Mouse (Mus musculus) small intestine, adult 2 months (tissue): ENCODE data around the gene Map3k1. TPM values are rescaled to one million over a fixed set of nuclear protein-coding genes. Genes with fewer than 3 reads are reported as not detected.

Source experiments
- H3K27ac ChIP-seq: fragments of 200-500 bp; 2 replicates; pipeline ENCODE4 v1.5.1; 2012; ENCODE audit warnings: low read depth, low read length, control low read depth, inconsistent platforms; ENCODE audit not compliant: insufficient read depth
- H3K27me3 ChIP-seq: fragments of 200-500 bp; 2 replicates; pipeline ENCODE4 v1.6.1; 2012; ENCODE audit warnings: mild to moderate bottlenecking, moderate library complexity, low read length, inconsistent platforms; ENCODE audit not compliant: control insufficient read depth, insufficient read depth
- H3K36me3 ChIP-seq: fragments of 200-500 bp; 2 replicates; pipeline ENCODE4 v1.6.1; 2012; ENCODE audit warnings: mild to moderate bottlenecking, low read length, control low read depth, inconsistent platforms; ENCODE audit not compliant: control insufficient read depth, insufficient read depth
- H3K4me1 ChIP-seq: fragments of 200-500 bp; 2 replicates; pipeline ENCODE4 v1.6.1; 2012; ENCODE audit warnings: low read length, inconsistent platforms, mixed read lengths; ENCODE audit not compliant: control insufficient read depth, insufficient read depth, insufficient read length
- H3K4me3 ChIP-seq: fragments of 200-500 bp; 2 replicates; pipeline ENCODE4 v1.5.1; 2012; ENCODE audit warnings: low read depth, mild to moderate bottlenecking, control low read depth, inconsistent platforms, low read length, moderate library complexity
- CTCF ChIP-seq: fragments of 200-500 bp; IDR thresholded peaks from 2 replicates; pipeline ENCODE4 v1.5.1; 2012; ENCODE audit warnings: low read depth, mild to moderate bottlenecking, control low read depth, inconsistent platforms, low read length, moderate library complexity, mixed read lengths; ENCODE audit not compliant: insufficient replicate concordance, insufficient read length; ENCODE audit errors: extremely low read depth
- POLR2A ChIP-seq: fragments of 200-500 bp; IDR thresholded peaks from 2 replicates; pipeline ENCODE4 v1.6.1; 2012; ENCODE audit warnings: low read depth, mild to moderate bottlenecking, control low read depth, inconsistent platforms, low read length, moderate library complexity
- WGBS: fragments of 180-500 bp; shearing (Covaris S2); methylation state at CpG from one replicate; pipeline ENCODE4 v1.1.7; 2018; 5-methylcytosine and 5-hydroxymethylcytosine counted together
- polyA plus RNA-seq: library from polyadenylated mRNA; depleted of rRNA; stranded (reverse); fragments of >200 nt; gene quantifications from 2 replicates; pipeline ENCODE4 v1.2.3, GENCODE M21; 2012

The Map3k1 gene
- polyA plus RNA-seq, 1 experiment = 15.0 TPM

DNA sequence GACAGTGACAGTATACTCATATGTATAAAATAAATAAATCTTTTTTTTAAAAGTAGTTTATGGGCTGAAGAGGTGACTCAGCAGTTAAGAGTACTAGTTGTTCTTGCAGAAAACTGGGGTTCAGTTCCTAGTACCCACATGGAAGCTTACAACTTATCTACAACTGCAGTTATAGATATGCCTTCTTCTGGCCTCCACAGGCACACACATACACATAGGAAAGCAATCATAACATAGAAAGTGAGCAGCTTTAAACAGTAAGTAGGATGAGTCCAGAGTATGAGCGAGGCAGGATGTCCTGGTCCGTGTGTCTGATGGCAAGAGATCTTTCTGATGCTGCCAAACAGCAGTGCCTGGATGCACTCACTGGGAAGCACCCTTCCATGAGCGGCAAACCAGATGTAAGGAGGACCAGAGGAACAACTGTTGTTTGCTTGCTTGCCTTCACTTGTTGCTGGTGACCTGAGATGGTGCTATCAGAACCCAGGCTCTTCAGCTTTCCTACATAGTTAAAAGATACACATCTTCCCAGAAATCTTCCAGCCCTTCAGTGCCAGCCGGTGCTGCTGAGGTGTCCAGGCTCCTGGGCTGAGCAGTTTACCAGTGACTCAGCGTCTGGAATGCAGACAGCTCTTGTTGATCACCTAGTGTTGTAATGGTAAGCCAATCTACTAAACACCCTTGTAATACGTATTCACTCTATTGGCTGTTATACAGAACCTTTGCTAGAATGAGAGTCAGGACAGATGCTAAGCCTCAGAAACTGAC is 64.4 kb downstream of the Map3k1 start:
- peaks cover 18% of the 10 kb centered on the region for H3K36me3 ChIP-seq
- 72% methylated on average over 6 of the region's 6 CpGs for WGBS
- H3K4me3 ChIP-seq = no peak overlapping the region
- no peak overlapping the region for H3K27ac ChIP-seq
- no peaks in the 10 kb centered on the region for H3K27me3 ChIP-seq
- TF ChIP-seq CTCF (no peak), POLR2A (no peak)
- no peaks in the 10 kb centered on the region for H3K4me1 ChIP-seq

DNA sequence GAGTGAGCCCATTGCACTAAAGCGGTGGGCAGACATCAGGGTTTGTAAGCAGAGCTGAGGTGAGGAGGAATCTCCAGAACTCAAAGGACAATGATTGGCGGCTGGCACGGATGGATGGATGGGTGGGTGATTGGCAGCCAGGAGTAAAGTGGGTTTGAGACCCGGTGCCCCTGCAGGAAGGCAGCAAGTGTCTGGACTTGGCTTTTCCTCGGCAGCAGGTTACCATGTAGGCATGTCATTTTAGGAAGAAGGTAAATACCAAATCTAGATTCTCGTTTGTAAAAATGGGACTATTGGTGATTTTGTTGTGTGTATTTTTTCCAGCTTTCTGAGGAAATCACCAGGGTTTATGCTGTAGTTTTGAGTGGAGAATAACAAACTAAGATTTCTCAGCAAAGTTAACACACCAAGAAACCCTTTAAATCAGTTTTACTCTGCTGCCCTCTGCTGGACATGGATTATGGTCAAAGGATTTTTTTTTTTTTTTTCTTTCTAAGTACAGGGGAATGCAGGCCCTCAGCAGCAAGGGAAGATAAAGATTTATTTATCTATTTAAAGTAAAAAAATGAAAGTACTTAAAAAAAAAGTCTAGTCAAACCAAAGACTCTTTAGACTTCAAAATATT is 66.7 kb downstream of the Map3k1 start:
- Histone ChIP-seq H3K4me1 (no peaks in the 10 kb centered on the region), H3K36me3 (peaks cover 6% of the 10 kb centered on the region), H3K4me3 (no peak overlapping the region), H3K27me3 (no peaks in the 10 kb centered on the region), H3K27ac (no peak overlapping the region)
- TF ChIP-seq POLR2A (no peak), CTCF (no peak; the same call in 1 of the 2 replicates)
- WGBS = 61% methylated on average over 6 of the region's 6 CpGs

DNA sequence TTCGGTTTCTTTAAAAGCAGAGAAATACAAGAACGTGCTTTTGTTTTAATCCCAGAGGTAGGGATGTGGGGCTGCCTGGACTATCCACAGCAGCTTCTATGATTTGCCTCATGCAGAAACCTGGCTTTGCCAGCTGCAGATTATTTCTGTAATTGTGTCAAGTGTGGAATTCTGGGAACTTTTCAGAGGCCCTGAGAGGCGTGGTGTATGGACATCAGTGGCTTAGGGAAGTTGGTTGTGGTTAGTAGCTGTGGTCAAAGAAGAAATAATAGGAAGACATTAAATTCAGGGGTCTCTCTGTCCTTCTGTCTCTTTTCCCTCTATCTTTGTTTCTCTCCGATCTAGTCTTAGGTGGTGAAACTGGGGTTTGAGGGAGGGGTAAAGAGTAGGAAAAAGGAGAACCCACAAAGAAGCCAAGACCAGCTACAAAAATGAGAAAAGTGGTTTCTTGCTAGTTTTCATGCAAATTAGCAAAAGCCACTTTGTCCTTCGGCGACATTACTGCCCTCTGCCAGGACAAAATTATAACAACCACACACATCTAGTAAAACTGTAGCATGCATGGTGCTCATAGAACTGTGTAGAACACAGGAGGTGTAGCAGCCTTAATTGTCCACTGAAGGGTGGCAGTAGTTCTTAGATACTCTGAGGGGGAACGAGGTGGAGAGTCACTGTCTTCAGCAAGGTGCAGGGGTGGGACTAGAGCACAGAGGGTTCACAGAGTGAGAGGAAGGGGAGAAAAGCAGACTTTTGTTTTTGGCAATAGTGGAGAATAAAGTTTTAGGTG is 67.4 kb downstream of the Map3k1 start:
- H3K4me3 ChIP-seq = no peak overlapping the region
- H3K27me3 ChIP-seq = no peaks in the 10 kb centered on the region
- no peak overlapping the region for H3K27ac ChIP-seq
- no peak for TF ChIP-seq CTCF
- no peak for TF ChIP-seq POLR2A
- 75% methylated on average over 7 of the region's 7 CpGs for WGBS
- 0 out of 2 replicates have a peak, but pooled peaks cover 1% of the 10 kb centered on the region for H3K36me3 ChIP-seq
- H3K4me1 ChIP-seq = no peaks in the 10 kb centered on the region

DNA sequence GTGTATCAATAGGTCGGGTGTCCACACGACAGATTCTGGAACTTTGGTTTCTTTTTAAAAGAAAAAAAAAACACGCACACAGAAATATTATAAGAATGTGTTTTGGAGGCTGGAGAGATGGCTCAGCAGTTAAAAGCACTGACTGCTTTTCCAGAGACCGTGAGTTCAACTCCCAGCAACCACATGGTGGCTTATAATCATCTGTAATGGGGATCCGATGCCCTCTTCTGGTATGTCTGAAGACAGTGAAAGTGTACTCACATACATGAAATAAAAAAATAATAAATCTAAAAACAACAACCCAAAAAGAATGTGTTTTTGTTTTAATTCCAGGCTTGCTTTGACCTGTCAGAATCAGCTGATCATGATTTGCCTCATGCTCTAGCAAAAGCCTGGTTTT is 81.9 kb downstream of the Map3k1 start:
- WGBS = 92% methylated on average over 5 of the region's 5 CpGs
- Histone ChIP-seq H3K4me3 (no peak overlapping the region), H3K27me3 (no peaks in the 10 kb centered on the region; the same call in 1 of the 2 replicates), H3K27ac (no peak overlapping the region), H3K4me1 (peaks cover 2% of the 10 kb centered on the region; the same call in 1 of the 2 replicates), H3K36me3 (no peaks in the 10 kb centered on the region)
- TF ChIP-seq POLR2A = no peak
- TF ChIP-seq CTCF = no peak

DNA sequence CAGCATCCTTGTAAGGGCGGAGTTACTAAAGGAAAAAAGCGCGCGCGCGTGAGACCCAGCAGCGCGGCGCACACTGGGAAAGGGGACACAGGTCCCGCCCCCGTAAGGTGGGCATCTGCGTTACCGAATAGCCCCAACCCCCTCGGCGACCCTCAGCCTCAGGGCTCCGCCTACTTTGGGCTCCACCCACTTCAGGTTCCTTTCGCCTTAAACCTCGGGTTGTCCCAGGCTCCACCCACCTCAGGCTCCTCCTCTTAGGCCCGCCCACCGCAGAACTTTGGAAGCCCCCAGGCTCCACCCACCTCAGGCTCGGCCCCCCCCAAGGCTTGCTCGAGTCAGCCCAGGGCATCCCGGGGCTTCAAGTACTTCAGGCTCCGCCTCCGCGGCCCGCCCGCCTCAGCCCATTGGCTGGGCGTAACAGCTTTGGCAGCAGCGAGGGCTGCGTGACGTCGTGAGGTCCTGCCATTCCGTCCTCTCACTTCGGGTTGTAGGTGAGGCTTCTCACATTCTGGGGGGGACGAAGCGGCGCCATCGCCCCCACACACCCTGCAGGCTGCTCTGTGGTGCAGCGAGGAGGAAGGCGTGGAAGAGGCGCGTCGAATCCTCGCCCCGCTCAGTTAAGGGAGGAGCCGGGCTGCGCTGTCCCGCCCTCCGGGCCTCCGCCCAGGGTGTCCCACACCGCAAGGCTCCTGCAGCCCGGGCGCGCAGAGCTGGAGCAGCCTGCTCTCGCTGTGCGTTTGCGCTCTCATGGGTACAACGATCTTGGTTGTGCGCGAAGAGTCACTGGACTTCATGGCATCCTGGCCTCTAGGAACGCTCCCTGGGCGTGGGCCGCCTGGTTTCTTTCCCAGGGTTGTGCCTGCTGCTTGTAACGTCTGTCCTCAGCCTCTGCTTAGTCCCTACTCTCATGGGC is 83.4 kb downstream of the Map3k1 start:
- no peaks in the 10 kb centered on the region for H3K36me3 ChIP-seq
- peak overlapping the region; percentile 73 for H3K4me3 ChIP-seq
- no peaks in the 10 kb centered on the region; the same call in 1 of the 2 replicates for H3K27me3 ChIP-seq
- peak; percentile 4; the same call in 1 of the 2 replicates for TF ChIP-seq POLR2A
- no peak for TF ChIP-seq CTCF
- H3K4me1 ChIP-seq = peaks cover 2% of the 10 kb centered on the region; the same call in 1 of the 2 replicates
- under 1% methylated on average over 65 of the region's 65 CpGs for WGBS
- peak overlapping the region; percentile 62 for H3K27ac ChIP-seq

DNA sequence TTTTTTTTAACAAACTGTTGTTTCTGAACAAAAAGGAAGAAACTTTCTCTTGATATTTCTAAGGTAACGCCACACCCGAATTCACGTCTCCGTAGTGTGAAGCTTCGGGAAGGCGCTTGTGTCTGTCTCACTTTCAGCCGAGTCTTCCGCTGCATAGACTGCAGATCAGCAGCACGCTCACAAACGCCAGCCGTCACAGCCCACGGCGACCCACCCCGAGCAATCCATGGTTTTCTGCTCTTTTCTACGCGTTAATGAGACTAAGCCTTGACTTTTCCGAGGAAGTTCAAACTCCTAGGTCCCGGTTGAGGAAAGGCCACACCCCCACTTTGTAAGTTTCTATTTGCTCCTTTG is 84.0 kb downstream of the Map3k1 start:
- Histone ChIP-seq H3K36me3 (no peaks in the 10 kb centered on the region), H3K27ac (no peak overlapping the region), H3K27me3 (no peaks in the 10 kb centered on the region; the same call in 1 of the 2 replicates), H3K4me3 (peak overlapping the region; percentile 73), H3K4me1 (peaks cover 2% of the 10 kb centered on the region; the same call in 1 of the 2 replicates)
- TF ChIP-seq CTCF = no peak
- 0 out of 2 replicates have a peak, but pooled peaks have one; percentile 11 for TF ChIP-seq POLR2A
- 0% methylated on average over 18 of the region's 18 CpGs for WGBS
